8 mouse cellular contexts compared by ENCODE assay signal in genomic region chr7:16923283-16924036, GRCm38 (mm10). TPM values are rescaled to one million over a fixed set of nuclear protein-coding genes. Genes with fewer than 3 reads are reported as not detected.
DNase-seq lines count a peak whose midpoint lies in the region; ATAC-seq and TF ChIP-seq lines count a peak whose summit lies in the region.

No protein-coding gene starts in this region.

- peak overlapping the region; percentile 85 for H3K4me3 ChIP-seq in limb, embryonic 10.5 days
- H3K4me3 ChIP-seq in myocyte, result peak overlapping the region; percentile 94

- H3K79me2 ChIP-seq in myocyte (ENCODE audit: control insufficient read depth, insufficient read depth), result peaks cover 40% of the 10 kb centered on the region

- WGBS in limb, embryonic 10.5 days, result under 1% methylated on average over 57 of the region's 57 CpGs

- H3K4me1 ChIP-seq in limb, embryonic 10.5 days, result peaks cover 45% of the 10 kb centered on the region

- H3K4me2 ChIP-seq in myocyte (ENCODE audit: low read depth), result peak overlapping the region; percentile 85

- H3K36me3 ChIP-seq in limb, embryonic 10.5 days, result peaks cover 37% of the 10 kb centered on the region
- H3K36me3 ChIP-seq in myocyte (ENCODE audit: control insufficient read depth, insufficient read depth), result no peaks in the 10 kb centered on the region

- peak overlapping the region; percentile 96 for H3K27ac ChIP-seq in limb, embryonic 10.5 days

- DNase-seq in adrenal gland, adult 8-10 months, result peak; percentile 59
- no peak for DNase-seq in adrenal gland, postnatal 10 days
- DNase-seq in right cerebral cortex, postnatal 25 days, result peak; percentile 47
- DNase-seq in right cerebral cortex, adult 18-20 months, result no peak
- no peak for DNase-seq in limb, embryonic 10.5 days (ENCODE audit: low spot score)
- no peak for DNase-seq in urinary bladder, postnatal 36 days (ENCODE audit: low spot score in 2 of 2)

- no peaks in the 10 kb centered on the region for H3K27me3 ChIP-seq in limb, embryonic 10.5 days (ENCODE audit: low read depth, poor library complexity, severe bottlenecking)
- H3K27me3 ChIP-seq in myocyte (ENCODE audit: control insufficient read depth, insufficient read depth, insufficient read length), result no peaks in the 10 kb centered on the region

- peak; percentile 0; the same call in 1 of the 2 replicates for ATAC-seq in frontal cortex, adult (ENCODE audit: low TSS enrichment)

- H3ac ChIP-seq in myocyte (ENCODE audit: control insufficient read depth, insufficient read length), result peak overlapping the region; percentile 61

- TF ChIP-seq POLR2A in myocyte (IDR thresholded peaks at IDR 0.05; ENCODE audit: insufficient read length, low read depth), result peak; percentile 85

- H3K9me3 ChIP-seq in limb, embryonic 10.5 days (replicated peaks), result no peaks in the 10 kb centered on the region

TF ChIP-seq in myocyte, 11 proteins besides CTCF, POLR2A, EP300 and RAD21:
- TF ChIP-seq MYOD1 (IDR thresholded peaks at IDR 0.05; ENCODE audit: control insufficient read depth in 1 of 3, insufficient read length in 2 of 3, low read depth in 2 of 3), result peak in 2 of 3 experiments; percentile 43 to 69
- TF ChIP-seq POLR2AphosphoS2 (IDR thresholded peaks at IDR 0.05; ENCODE audit: insufficient read length, low read depth), result peak; percentile 87
- peak in 2 of 3 experiments; percentile 55 to 60 for TF ChIP-seq MYOG (IDR thresholded peaks at IDR 0.05; ENCODE audit: control insufficient read depth in 1 of 3, insufficient read depth in 1 of 3, insufficient read length in 2 of 3, low read depth in 2 of 3)
- TF ChIP-seq SRF (IDR thresholded peaks at IDR 0.05; ENCODE audit: control insufficient read depth, insufficient read length, low read depth), result no peak
TF ChIP-seq in myocyte: peak in this region for 3.

RNA-seq across cellular contexts. Expression of gene Calm3, which starts 0.5 kb away (rescaled TPM):
- total RNA-seq in adrenal gland, adult 8-10 months (2022), result 100 to 1,000 TPM; 278 to 314 (median 294) TPM
- 100 to 1,000 TPM; 224 to 252 TPM for total RNA-seq in adrenal gland, postnatal 10 days (2021)
- polyA plus RNA-seq in limb, embryonic 10.5 days (2016; fragmentation: Nextera tagmentation; extraction: Ambion mirVana), result 127 and 134 TPM in 2 replicates
- 336 TPM for polyA plus RNA-seq in myocyte (2012; fragmentation: generic; extraction: Trizol)

RNA-seq across cellular contexts. Expression of gene Ptgir, which starts 17.2 kb away (rescaled TPM):
- total RNA-seq in adrenal gland, adult 8-10 months (2022), result 1 to 10 TPM; 2.4 to 3.3 (median 2.6) TPM
- 1 to 10 TPM; 1.2 to 2.0 TPM for total RNA-seq in adrenal gland, postnatal 10 days (2021)
- polyA plus RNA-seq in limb, embryonic 10.5 days (2016; fragmentation: Nextera tagmentation; extraction: Ambion mirVana), result 0.18 and 0.43 TPM in 2 replicates
- 2.6 TPM for polyA plus RNA-seq in myocyte (2012; fragmentation: generic; extraction: Trizol)

RNA-seq across cellular contexts. Expression of gene Pnmal2, which starts 21.0 kb away (rescaled TPM):
- 10 to 100 TPM; 35.2 to 71.0 (median 48.2) TPM for total RNA-seq in adrenal gland, adult 8-10 months (2022)
- 10 to 100 TPM; 18.3 to 23.9 TPM for total RNA-seq in adrenal gland, postnatal 10 days (2021)
- polyA plus RNA-seq in limb, embryonic 10.5 days (2016; fragmentation: Nextera tagmentation; extraction: Ambion mirVana), result 2.6 and 5.7 TPM in 2 replicates
- 44.4 TPM for polyA plus RNA-seq in myocyte (2012; fragmentation: generic; extraction: Trizol)

RNA-seq across cellular contexts. Expression of gene Gng8, which starts 31.9 kb away (rescaled TPM):
- total RNA-seq in adrenal gland, adult 8-10 months (2022), result 1 to 10 TPM in 1 of 4 experiments, under 1 TPM in 1, not detected in 2; 1.00 to 1.0 TPM
- total RNA-seq in adrenal gland, postnatal 10 days (2021), result 1 to 10 TPM in 1 of 2 experiments, under 1 TPM in 1; 0.84 to 2.0 TPM
- 15.4 and 18.5 TPM in 2 replicates for polyA plus RNA-seq in limb, embryonic 10.5 days (2016; fragmentation: Nextera tagmentation; extraction: Ambion mirVana)
- polyA plus RNA-seq in myocyte (2012; fragmentation: generic; extraction: Trizol), result 3.8 TPM

RNA-seq across cellular contexts. Expression of gene Pnmal1, which starts 36.0 kb away (rescaled TPM):
- 1 to 10 TPM; 6.4 to 9.3 (median 7.3) TPM for total RNA-seq in adrenal gland, adult 8-10 months (2022)
- total RNA-seq in adrenal gland, postnatal 10 days (2021), result 1 to 10 TPM; 4.5 to 5.1 TPM
- polyA plus RNA-seq in limb, embryonic 10.5 days (2016; fragmentation: Nextera tagmentation; extraction: Ambion mirVana), result 0.79 and 1.5 TPM in 2 replicates
- 0.05 TPM for polyA plus RNA-seq in myocyte (2012; fragmentation: generic; extraction: Trizol)

Comparison
In these comparisons a context has a peak if more than half of its experiments do, and no peak if none do; other contexts are left out.
1. DNase-seq: peak in adrenal gland, adult 8-10 months (single experiment) and right cerebral cortex, postnatal 25 days (single experiment); none in adrenal gland, postnatal 10 days (single experiment), right cerebral cortex, adult 18-20 months (single experiment), limb, embryonic 10.5 days (single experiment) and urinary bladder, postnatal 36 days (0 of 2).